Mouse (Mus musculus) cerebellum, adult 18-20 months (tissue): ENCODE results near the gene Mars2.

ENCODE experiments used
- DNase-seq, 2 experiments: peaks; one replicate each; pipeline ENCODE4 v3.0.0; 2021

Mars2 gene

GRCm38 (mm10) chr1:55224111-55224510 lies 12.9 kb upstream of the Mars2 start:
- peak in 1 of 2 experiments; percentile 31 for DNase-seq

GRCm38 (mm10) chr1:55225398-55225797 lies 11.6 kb upstream of the Mars2 start:
- peak in 1 of 2 experiments; percentile 4 for DNase-seq

GRCm38 (mm10) chr1:55226011-55226857 lies 10.7 kb upstream of the Mars2 start, which contains the start of gene Rftn2:
Gene Rftn2, minus strand, starts transcription at chr1:55226782.
- peak in 1 of 2 experiments; percentile 9 for DNase-seq

- DNase-seq: no peak
Measured at GRCm38 (mm10) chr1:55227376-55227775, 9.6 kb upstream of the Mars2 start.

- DNase-seq: no peak
Measured at GRCm38 (mm10) chr1:55228256-55228884, 8.6 kb upstream of the Mars2 start.

GRCm38 (mm10) chr1:55234910-55235520 lies 2.0 kb upstream of the Mars2 start:
- no peak for DNase-seq

- DNase-seq: no peak
Measured at GRCm38 (mm10) chr1:55236487-55236886, 490 bp upstream of the Mars2 start.

- DNase-seq: peak; percentile 29 to 49
Measured at GRCm38 (mm10) chr1:55237643-55238161, 725 bp downstream of the Mars2 start.

- DNase-seq: peak in 1 of 2 experiments; percentile 21
Measured at GRCm38 (mm10) chr1:55238496-55238895, 1.5 kb downstream of the Mars2 start.

GRCm38 (mm10) chr1:55239237-55239636 lies 2.3 kb downstream of the Mars2 start:
- DNase-seq: peak; percentile 44 to 56

- DNase-seq: no peak
Measured at GRCm38 (mm10) chr1:55246374-55246773, 9.4 kb downstream of the Mars2 start.

- no peak for DNase-seq
Measured at GRCm38 (mm10) chr1:55264385-55264784, 27.4 kb downstream of the Mars2 start.

- DNase-seq: no peak
Measured at GRCm38 (mm10) chr1:55265447-55265846, 28.5 kb downstream of the Mars2 start.

- DNase-seq: no peak
Measured at GRCm38 (mm10) chr1:55279081-55279480, 42.1 kb downstream of the Mars2 start.
